Mouse (Mus musculus) lung, embryonic 16.5 days (tissue): ENCODE measurements around the gene Plagl1. TPM values are rescaled to one million over a fixed set of nuclear protein-coding genes. Genes with fewer than 3 reads are reported as not detected.

Experiments used
- ATAC-seq: fragments of 200-750 bp; cut with Nextera tagmentation; 2 replicates; pipeline ENCODE4 v1.8.0; 2017; ENCODE audit warnings: low read depth, mild to moderate bottlenecking, moderate library complexity
- H3K27ac ChIP-seq: fragments of 300-500 bp; sonication (generic); 2 replicates; pipeline ENCODE4 v1.5.1; 2014; ENCODE audit warnings: mild to moderate bottlenecking, control low read depth, low read length
- H3K27me3 ChIP-seq: fragments of 300-500 bp; sonication (generic); 2 replicates; pipeline ENCODE4 v1.6.1; 2014; ENCODE audit warnings: low read depth, low read length, mixed read lengths; ENCODE audit not compliant: control insufficient read depth, insufficient read depth
- H3K36me3 ChIP-seq: fragments of 300-500 bp; sonication (generic); 2 replicates; pipeline ENCODE4 v1.6.1; 2014; ENCODE audit warnings: low read length; ENCODE audit not compliant: control insufficient read depth, insufficient read depth
- H3K4me1 ChIP-seq: fragments of 300-500 bp; sonication (generic); replicated peaks from 2 replicates; pipeline ENCODE4 v1.6.1; 2014; ENCODE audit warnings: low read length, mixed read lengths; ENCODE audit not compliant: control insufficient read depth, insufficient read depth
- H3K4me2 ChIP-seq: fragments of 300-500 bp; sonication (generic); 2 replicates; pipeline ENCODE4 v1.6.1; 2014; ENCODE audit warnings: low read depth, low read length, control low read depth
- H3K4me3 ChIP-seq: fragments of 300-500 bp; sonication (generic); 2 replicates; pipeline ENCODE4 v1.5.1; 2014; ENCODE audit warnings: mild to moderate bottlenecking, low read length, control low read depth
- H3K9ac ChIP-seq: fragments of 300-500 bp; sonication (generic); 2 replicates; pipeline ENCODE4 v1.6.1; 2014; ENCODE audit warnings: low read length, control low read depth
- H3K9me3 ChIP-seq: fragments of 300-500 bp; sonication (generic); 2 replicates; pipeline ENCODE4 v1.6.1; 2016; ENCODE audit warnings: low read length; ENCODE audit not compliant: control insufficient read depth
- WGBS: fragments of 180-500 bp; shearing (Covaris S2); extraction: QIAGEN DNeasy Blood & Tissue Kit; methylation state at CpG from one replicate; pipeline ENCODE4 v1.1.7; 2014; 5-methylcytosine and 5-hydroxymethylcytosine counted together
- polyA plus RNA-seq: library from polyadenylated mRNA; unstranded; fragments of >200 nt; fragmentation: Nextera tagmentation; extraction: Ambion mirVana; gene quantifications from 2 replicates; pipeline ENCODE4 v1.2.1, GENCODE M21; 2015

Gene Plagl1
- polyA plus RNA-seq, 1 experiment from 2014 or later: 145 TPM

DNA sequence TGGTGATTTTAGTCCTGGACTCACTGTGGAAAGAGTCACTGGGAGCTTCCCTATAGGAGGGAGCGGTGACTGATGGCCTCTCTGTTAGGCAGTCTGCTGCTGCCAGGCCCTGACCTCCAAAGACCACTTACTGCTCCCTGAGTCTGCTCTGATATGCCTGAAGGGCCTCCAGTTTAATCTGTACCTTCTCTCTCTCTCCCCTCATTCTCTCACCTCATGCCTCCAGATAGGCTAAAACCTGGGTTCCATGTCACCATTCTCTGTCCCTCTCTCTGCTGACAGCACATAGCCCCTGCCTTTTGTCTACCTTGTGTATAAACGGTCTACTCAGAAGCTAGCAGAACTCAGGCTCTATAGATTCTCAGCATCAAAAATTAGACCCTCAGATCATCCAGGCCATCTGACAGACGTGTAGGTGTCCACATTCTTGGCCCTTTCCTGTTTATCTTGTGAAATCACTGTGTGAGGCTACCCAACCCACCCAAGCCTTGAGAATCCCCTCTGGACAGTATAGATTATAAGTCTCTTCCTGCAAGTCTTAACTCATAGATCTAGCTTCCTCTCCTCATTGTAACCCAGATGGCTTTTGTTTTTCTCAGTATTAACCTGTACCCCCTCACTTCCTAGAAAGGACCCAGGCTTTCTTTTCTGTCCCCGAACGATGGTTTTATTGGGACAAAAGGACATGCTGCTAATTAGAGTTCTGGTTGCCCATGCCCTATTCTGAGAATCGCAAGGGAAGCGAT lies 57.9 kb downstream of the Plagl1 start:
- peak; percentile 73 for ATAC-seq
- H3K27me3 ChIP-seq: no peaks in the 10 kb centered on the region
- 63% methylated on average over 7 of the region's 7 CpGs for WGBS

DNA sequence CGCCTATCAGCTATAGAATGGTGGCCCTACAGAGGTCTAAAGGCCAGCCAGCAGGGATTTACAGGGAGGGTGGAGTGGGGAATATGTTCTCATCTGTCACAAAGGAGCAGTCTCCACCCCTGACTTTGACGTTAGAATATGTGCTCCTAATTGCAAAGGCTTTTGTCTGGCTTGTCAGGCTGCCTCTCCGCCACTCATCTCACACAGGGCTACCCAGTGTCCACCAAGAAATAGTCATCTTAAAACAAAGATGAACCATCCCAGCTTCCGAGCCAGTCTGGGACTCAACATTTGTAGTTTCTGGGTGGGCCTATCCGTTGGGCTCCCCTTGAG lies 58.4 kb downstream of the Plagl1 start:
- no peak overlapping the region for H3K9ac ChIP-seq
- H3K4me2 ChIP-seq: no peak overlapping the region
- H3K27ac ChIP-seq: peak overlapping the region; percentile 73
- H3K9me3 ChIP-seq: no peaks in the 10 kb centered on the region
- WGBS: 61% methylated on average over 5 of the region's 5 CpGs
- peak; percentile 46 for ATAC-seq
- H3K36me3 ChIP-seq: no peaks in the 10 kb centered on the region
- peaks cover 6% of the 10 kb centered on the region for H3K4me1 ChIP-seq
- H3K27me3 ChIP-seq: no peaks in the 10 kb centered on the region
- no peak overlapping the region for H3K4me3 ChIP-seq

More for the DNA sequence above, 57.9 kb downstream of the Plagl1 start:
- no peak overlapping the region for H3K9ac ChIP-seq
- H3K27ac ChIP-seq: peak overlapping the region; percentile 73
- H3K9me3 ChIP-seq: no peaks in the 10 kb centered on the region
- H3K4me1 ChIP-seq: peaks cover 6% of the 10 kb centered on the region
- no peaks in the 10 kb centered on the region for H3K36me3 ChIP-seq
- H3K4me2 ChIP-seq: no peak overlapping the region
- H3K4me3 ChIP-seq: no peak overlapping the region

DNA sequence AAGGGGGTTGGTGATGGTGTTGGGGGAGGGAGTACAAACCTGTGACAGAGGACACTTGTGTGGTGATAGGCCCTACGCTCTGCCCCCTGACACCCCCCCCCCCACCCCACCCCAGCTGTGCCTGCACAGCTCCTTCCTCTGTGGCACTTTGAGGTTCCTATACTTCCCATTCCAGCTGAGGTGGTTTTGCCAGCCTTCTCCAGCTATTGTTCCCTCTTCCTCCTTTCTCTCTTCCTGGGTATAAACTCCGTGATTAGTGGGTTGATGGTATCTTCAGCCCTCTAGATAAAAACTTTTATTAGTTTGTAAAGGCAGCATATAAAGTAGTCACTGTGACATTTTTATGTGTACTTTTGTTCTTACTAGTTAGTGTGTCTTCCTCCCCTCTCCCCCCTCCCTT lies 59.0 kb downstream of the Plagl1 start:
- H3K4me3 ChIP-seq: no peak overlapping the region
- 63% methylated on average over 2 of the region's 2 CpGs for WGBS
- H3K4me1 ChIP-seq: peaks cover 6% of the 10 kb centered on the region
- no peaks in the 10 kb centered on the region for H3K36me3 ChIP-seq
- no peaks in the 10 kb centered on the region for H3K27me3 ChIP-seq
- H3K9ac ChIP-seq: no peak overlapping the region
- no peak overlapping the region for H3K4me2 ChIP-seq
- H3K27ac ChIP-seq: peak overlapping the region; percentile 73
- ATAC-seq: peak; percentile 34; the same call in 1 of the 2 replicates
- H3K9me3 ChIP-seq: no peaks in the 10 kb centered on the region

DNA sequence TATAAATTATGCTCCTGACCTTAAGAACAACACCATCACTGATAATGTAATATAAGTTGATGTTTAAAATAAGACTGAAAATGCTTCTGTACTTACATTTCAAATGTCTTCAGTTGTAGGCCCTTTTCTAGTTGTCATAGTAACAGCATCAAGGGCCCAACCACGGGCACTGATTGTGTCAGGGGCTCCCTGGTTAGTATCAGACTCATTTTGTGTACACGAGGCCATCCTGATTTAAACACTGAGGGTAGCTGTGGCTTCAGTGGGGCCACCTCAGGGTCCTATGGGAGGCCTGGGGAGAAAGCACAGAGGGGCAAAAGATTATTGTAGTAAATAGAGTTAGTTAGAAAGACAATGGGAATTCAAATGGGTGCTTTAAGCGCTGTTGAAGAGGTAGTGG lies 65.5 kb downstream of the Plagl1 start:
- ATAC-seq: no peak
- Histone ChIP-seq H3K27ac (no peak overlapping the region), H3K4me1 (no peaks in the 10 kb centered on the region), H3K36me3 (peaks cover 19% of the 10 kb centered on the region), H3K9ac (no peak overlapping the region), H3K9me3 (no peaks in the 10 kb centered on the region), H3K27me3 (no peaks in the 10 kb centered on the region), H3K4me3 (no peak overlapping the region), H3K4me2 (no peak overlapping the region)
- WGBS: 65% methylated on average over 3 of the region's 3 CpGs

DNA sequence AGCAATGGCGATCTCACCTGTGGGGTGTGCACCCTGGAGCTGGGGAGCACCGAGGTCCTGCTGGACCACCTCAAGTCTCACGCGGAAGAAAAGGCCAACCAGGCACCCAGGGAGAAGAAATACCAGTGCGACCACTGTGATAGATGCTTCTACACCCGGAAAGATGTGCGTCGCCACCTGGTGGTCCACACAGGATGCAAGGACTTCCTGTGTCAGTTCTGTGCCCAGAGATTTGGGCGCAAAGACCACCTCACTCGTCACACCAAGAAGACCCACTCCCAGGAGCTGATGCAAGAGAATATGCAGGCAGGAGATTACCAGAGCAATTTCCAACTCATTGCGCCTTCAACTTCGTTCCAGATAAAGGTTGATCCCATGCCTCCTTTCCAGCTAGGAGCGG lies 67.0 kb downstream of the Plagl1 start:
- peaks cover 19% of the 10 kb centered on the region for H3K36me3 ChIP-seq
- no peaks in the 10 kb centered on the region for H3K9me3 ChIP-seq
- ATAC-seq: no peak
- H3K9ac ChIP-seq: no peak overlapping the region
- no peak overlapping the region for H3K4me3 ChIP-seq
- no peak overlapping the region for H3K27ac ChIP-seq
- WGBS: 74% methylated on average over 13 of the region's 13 CpGs
- H3K4me1 ChIP-seq: no peaks in the 10 kb centered on the region
- no peaks in the 10 kb centered on the region for H3K27me3 ChIP-seq
- no peak overlapping the region for H3K4me2 ChIP-seq

DNA sequence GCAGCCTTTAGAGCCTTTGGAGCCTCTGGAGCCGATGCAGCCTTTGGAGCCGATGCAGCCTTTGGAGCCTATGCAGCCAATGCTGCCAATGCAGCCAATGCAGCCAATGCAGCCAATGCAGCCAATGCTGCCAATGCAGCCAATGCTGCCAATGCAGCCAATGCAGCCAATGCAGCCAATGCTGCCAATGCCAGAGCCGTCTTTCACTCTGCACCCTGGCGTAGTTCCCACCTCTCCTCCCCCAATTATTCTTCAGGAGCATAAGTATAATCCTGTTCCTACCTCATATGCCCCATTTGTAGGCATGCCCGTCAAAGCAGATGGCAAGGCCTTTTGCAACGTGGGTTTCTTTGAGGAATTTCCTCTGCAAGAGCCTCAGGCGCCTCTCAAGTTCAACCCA lies 67.6 kb downstream of the Plagl1 start:
- Histone ChIP-seq H3K27ac (no peak overlapping the region), H3K9me3 (no peaks in the 10 kb centered on the region), H3K4me2 (no peak overlapping the region), H3K4me1 (no peaks in the 10 kb centered on the region), H3K27me3 (no peaks in the 10 kb centered on the region), H3K4me3 (no peak overlapping the region), H3K9ac (no peak overlapping the region), H3K36me3 (peaks cover 19% of the 10 kb centered on the region)
- WGBS: 89% methylated on average over 7 of the region's 7 CpGs
- ATAC-seq: no peak

DNA sequence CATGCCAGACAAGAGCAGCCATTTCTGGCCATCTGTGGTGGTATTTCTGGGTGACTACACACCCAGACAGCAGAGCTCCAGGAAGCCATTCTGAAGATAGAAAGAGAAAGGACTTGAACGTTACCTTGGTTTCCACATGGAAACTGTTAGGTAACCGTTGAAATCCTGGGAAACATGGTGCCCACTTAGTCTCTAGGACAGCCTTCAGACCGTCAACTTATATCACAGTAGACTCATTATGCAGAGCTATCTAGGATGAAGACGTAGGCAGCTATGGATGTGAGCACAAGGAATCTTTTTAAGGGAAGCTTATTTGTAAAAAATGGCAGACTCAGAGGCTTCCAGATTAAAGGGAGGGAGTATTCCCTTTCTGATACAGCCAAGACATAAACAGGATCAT lies 73.5 kb downstream of the Plagl1 start:
- Histone ChIP-seq H3K27me3 (no peaks in the 10 kb centered on the region), H3K36me3 (no peaks in the 10 kb centered on the region), H3K4me1 (no peaks in the 10 kb centered on the region; the same call in 1 of the 2 replicates), H3K9me3 (no peaks in the 10 kb centered on the region), H3K27ac (no peak overlapping the region), H3K4me2 (no peak overlapping the region), H3K4me3 (no peak overlapping the region), H3K9ac (no peak overlapping the region)
- 82% methylated on average over 4 of the region's 4 CpGs for WGBS
- ATAC-seq: no peak

DNA sequence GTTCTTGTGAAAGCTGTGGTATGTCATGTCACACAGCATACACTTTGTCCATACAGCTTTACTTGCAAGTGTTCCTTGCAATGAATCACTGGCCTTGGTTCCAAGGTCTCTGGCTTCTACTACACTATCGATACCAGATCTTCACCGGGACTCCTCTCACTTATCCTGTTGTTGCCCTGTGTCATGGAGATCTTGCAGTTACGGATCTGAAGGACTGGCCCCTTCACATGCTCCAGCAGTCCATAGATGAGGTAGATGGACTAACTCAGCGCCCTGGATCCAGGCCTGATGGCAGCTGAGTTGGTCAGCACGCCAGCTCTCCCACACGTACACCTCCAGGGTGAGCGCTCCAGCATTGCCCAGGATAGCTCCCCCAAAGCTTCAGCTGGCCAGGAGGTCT lies 75.0 kb downstream of the Plagl1 start:
- WGBS: 92% methylated on average over 7 of the region's 7 CpGs
- Histone ChIP-seq H3K4me3 (no peak overlapping the region), H3K27me3 (no peaks in the 10 kb centered on the region), H3K27ac (no peak overlapping the region), H3K4me1 (no peaks in the 10 kb centered on the region; the same call in 1 of the 2 replicates), H3K36me3 (no peaks in the 10 kb centered on the region), H3K9me3 (no peaks in the 10 kb centered on the region), H3K9ac (no peak overlapping the region), H3K4me2 (no peak overlapping the region)
- ATAC-seq: no peak

DNA sequence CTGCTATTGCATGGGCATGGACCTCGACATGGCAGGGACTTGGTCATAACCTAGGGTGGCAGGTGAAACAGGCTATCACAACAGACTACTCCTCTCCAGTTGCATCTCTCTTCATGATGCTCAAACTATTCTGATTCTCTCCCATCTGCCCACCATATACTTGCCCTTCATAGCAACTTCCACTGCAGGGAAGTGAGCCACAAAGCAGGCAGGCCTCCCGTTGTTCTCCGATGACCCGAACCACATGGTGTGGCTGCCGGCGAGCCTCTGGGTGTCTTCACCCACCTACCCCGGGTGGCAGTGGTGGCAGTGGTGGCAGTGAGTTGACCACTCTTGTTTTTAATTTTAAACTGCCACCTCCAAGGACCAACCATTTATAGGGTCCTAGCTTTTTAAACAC lies 75.4 kb downstream of the Plagl1 start:
- Histone ChIP-seq H3K4me1 (no peaks in the 10 kb centered on the region; the same call in 1 of the 2 replicates), H3K27ac (no peak overlapping the region), H3K4me3 (no peak overlapping the region), H3K4me2 (no peak overlapping the region), H3K9ac (no peak overlapping the region), H3K9me3 (no peaks in the 10 kb centered on the region), H3K27me3 (no peaks in the 10 kb centered on the region), H3K36me3 (no peaks in the 10 kb centered on the region)
- ATAC-seq: no peak
- WGBS: 90% methylated on average over 7 of the region's 7 CpGs
